Mouse (Mus musculus) lung, postnatal 4 days (tissue): ENCODE data around the gene Marc2.

Source experiments
- DNase-seq, 2 experiments: peaks; one replicate each; pipeline ENCODE4 v3.0.0; 2021

Marc2 gene

DNA sequence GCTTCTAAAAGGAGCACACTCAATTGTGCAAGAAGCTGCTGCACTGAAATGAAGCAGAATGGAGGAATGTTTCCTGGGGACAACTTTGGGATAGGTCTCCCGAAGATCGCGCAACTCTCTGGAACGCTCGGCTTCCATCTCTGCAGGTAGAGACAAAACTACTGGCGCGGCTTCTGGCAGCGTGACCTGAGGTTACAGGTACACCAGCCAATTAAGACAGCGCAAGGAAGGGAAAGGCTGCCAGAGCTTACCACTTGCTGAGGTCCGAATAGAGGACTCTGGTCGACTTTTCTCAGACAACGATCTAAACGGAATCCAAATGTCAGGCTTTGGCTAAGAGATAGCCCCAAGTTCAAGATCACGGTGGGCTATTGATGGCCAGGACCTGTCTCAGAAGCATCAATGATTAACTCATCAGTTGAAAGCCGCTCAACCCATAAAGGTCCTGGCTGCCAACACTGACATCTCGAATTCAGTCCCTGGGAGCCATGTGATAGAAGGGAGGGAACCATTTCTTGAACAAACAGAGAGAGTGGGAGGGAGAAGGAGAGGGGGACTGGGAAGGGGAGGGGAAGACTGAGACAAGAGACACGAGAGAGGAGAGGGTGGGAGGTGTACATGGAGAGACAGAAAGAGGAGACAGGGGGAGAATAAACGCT lies at the start of gene Marc2:
TSS of gene Marc2 (minus strand) at position 360 of the 659 bp plus-strand sequence.
- no peak for DNase-seq

DNA sequence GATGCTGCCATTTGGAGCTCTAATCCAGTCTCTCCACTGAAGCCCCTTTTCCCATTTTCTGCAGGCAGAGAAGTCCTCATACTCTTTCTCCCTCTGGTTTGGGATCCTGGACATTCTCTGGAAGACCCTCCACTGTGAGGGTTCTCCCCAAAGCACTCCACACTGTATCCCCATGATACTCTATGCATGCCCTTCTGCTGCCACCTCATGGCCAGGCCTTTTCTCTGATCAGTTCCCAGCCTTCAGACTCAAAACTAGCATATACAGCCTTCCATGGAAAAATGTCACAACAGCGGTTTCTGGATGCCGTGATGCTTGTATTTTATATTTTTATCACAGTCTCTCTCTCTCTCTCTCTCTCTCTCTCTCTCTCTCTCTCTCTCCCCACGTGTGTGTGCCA lies 45.7 kb upstream of the Marc2 start:
- no peak for DNase-seq

DNA sequence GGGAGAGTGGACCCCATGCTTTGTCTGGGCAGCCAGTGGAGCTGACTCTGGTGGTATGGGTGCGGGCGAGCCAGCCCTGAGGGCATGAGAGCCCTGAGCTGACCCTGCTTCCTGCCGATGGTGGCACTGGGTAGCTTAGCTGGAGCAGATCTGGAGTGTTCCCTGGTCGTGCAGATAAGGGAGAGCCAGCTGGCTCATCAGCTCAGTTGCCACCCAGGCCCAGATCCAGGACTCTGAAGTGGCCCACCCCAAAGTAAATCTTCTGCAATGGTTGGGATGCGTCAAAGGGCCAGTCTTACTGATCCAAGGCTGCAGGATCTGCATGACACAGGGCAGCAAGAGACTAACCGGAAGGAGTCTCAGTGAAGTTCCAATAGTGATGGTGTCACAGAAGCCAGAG lies 43.2 kb upstream of the Marc2 start:
- DNase-seq = no peak

DNA sequence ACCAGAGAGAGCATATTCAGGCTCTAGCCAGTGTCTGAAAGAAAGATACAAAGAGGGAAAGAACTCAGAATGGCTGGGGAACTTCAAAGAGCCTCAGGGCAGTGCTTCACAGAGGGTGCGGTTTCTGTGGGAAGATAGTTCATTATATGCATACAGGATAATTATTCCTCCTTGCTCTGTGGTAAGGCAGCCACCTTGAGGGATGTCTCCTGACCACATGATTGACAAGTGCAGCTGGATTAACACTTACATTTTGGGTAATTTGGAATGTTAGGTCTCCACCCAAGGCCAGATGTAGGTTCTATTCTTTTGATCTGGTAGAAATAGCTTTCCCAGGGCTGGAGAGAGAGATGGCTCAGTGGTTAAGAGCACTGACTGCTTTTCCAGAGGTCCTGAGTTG lies 39.9 kb upstream of the Marc2 start:
- DNase-seq = no peak

DNA sequence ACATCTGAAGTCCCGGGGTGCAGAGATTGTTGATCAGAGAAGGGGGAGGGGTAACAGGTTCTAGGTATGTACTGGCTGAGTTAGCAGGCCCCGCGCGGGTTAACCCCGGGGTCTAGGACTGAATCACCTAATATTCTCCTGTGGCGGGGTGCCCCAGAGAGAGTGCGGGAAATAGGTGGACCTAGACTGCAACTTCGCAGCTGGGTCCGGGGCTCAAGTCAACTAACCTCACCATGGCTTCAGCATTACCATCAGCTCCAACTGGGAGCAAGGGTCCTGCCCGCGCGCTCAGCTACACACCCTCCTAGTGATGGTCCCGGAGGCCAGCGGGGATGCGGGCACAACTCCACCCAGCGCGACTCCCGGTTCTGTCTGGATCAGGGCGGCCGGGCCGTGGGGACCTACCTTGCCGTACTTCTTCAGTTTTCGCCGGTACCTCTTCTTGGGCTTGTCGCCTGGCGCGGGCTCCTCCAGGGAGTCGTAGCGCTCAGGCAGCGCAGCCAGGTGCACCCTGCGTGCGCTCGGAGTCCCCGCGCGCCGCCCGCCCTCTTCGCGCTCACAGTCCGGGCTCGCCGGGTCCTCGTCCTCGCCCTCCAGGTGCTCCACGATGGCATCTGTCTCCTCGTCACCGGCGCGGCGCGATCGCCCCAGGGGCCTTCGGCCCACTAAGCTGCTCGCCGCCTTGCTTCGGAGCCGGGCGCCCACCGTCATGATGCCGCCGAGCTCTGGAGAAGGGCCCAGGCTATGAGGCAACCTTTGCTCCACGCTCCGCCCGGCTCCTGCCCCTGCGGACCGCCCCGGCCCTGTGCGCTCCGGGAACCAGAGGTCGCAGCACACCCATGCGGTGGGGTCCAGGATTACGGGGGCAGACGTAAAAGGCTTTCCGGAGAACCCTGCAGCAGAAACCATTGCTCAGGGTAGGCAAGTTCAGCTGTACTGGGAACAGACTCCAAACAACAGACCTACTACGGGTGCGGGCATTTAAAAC lies 36.3 kb upstream of the Marc2 start, which contains the start of gene C130074G19Rik:
TSS of gene C130074G19Rik (minus strand) at position 938 of the 988 bp plus-strand sequence.
- peak; percentile 88 for DNase-seq

DNA sequence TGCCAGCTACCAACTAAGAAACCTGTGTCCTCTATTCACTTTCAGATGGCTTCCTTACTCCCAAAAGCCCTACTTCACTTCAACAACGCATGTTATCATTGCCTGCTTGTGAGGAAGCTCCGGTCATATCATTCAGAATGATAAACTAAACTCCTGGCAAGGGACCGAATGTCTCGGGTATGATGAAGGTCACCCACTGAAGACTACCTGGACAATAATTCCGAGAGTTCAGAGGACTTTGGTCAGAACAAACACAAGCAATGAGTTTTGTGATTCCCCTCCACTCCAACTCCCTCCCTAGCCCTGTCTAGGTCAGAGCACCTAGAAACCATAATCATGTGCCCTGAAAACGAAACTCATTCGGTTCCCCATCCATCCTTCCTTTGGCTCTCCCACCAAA lies 35.6 kb upstream of the Marc2 start:
- DNase-seq = no peak

DNA sequence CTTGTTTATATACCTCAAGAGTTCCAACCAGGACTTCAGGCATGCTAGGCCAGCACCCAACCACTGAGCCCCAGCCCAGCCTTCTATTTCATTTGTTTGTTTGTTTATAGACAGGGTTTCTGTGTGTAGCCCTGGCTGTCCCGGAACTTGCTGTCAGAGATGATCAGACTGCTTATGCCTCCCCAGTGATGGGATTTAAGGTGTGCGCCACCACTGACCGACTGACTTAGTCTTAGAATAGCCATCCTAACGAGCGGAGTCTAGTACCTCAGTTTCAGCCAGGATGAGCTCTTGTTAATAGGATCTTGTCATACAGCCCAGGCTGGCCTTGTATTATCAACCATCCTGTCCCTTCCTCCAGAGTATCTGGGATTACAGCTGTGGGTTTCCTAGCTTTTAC lies 35.0 kb upstream of the Marc2 start:
- no peak for DNase-seq

DNA sequence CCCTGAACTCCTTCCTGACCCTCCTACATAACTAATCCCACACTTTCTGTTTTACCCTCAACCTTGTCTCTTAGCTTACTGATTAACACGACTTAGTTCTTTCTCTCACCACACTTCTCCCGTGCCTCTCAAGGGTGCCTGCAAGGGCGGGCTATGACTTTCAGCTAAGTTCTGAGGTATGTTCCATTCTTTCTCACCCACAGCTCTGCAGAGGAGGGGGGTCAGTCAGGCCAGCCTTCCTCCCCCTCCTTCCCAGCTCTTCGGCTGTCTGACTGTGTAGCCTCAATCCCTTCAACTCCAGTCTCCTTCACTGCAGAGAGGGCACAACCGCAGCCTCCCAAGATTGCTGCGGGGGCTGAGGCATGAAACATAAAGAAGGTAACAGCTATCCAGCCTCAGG lies 32.6 kb upstream of the Marc2 start:
- no peak for DNase-seq

DNA sequence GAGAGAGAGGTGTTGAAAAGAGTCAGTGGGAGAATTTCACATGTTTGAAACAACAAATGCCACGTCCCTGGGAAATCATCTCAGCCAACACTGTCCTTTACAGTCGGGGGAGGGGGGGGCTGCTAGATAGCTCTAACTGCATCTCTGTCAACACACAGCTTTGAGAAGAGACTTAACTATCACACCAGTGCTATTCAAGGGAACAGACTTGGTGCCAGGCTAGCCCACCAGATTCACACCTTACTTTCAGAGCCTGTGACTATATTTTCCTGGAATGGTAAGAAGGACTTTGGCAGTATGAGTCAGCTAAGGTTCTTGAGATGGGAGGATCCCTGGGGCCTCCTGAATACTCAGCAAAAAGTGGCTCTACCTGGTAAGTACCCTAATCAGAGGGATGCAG lies 31.1 kb upstream of the Marc2 start:
- no peak for DNase-seq

DNA sequence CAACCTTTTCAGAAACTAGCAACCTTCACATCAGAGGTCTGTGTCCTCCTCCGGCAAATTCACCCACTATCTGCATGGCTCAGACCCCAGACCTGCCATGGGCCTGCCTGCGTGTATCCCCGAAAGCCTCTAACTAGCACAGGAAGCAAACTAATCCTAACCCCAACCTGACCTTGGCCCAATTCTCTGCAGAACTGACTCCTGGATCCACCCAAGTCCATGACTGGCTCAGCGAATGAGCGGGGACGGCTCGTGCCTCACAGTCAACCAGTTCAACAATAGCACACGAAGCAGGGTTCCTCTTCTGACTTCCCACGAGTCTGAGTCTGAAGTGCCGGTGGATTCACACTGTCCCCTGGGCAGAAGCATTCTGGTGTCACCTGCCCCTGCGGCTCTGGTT lies 27.7 kb upstream of the Marc2 start:
- DNase-seq = no peak

DNA sequence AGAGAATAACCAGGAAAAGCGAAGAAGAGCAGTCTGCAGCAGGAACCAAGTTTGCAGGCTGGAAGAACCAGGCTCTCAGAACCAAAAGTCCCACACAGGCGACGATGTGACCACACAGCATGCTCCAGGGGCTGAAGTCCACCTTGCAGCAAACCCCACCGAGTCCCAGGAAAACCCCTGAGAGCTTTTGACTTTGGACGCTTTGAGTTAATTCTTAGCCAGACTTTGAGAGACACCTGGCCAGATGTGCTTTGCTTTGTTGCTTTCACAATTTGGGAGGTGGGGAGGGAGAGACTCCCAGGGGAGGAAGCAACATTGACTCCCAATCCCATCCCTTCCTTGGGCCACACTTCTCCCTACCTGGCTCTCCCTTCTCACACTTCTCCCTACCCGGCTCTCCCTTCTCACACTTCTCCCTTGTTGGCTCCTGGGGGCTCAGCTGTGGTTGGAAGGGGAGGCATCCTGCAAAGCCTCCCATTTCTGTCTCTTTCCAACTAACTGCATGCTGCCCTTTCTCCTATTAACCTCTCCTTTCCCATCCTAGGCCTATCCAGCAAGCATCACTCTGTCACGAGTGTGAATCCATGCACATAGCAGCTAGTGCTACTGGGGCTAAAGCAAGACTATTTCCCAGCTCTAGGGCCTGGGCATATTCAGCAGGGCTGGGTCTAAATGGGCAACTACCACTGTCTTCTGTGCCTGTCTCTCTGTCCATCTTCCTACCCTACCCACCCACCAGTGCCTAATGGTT lies 26.0 kb upstream of the Marc2 start:
- DNase-seq = no peak

DNA sequence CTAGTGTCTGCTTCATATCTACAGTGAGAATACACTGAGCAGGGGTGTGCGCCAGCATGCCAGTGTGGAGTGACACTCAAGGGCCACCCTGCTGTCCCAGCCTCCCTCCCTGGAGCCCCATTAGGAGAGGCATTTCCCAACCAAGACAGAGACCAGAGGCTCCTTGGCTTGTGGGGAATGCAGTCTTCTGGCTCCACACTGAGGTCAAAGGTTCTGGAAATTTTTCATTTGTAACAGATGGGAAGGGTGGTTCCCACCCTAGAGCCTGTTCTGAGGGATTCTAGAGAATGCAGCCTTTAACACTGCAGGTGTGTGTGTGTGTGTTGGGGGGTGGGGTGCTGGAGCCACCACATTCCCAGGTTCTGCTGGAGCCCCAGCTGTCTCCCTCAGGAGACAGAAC lies 25.3 kb upstream of the Marc2 start:
- DNase-seq = peak; percentile 34 to 69

DNA sequence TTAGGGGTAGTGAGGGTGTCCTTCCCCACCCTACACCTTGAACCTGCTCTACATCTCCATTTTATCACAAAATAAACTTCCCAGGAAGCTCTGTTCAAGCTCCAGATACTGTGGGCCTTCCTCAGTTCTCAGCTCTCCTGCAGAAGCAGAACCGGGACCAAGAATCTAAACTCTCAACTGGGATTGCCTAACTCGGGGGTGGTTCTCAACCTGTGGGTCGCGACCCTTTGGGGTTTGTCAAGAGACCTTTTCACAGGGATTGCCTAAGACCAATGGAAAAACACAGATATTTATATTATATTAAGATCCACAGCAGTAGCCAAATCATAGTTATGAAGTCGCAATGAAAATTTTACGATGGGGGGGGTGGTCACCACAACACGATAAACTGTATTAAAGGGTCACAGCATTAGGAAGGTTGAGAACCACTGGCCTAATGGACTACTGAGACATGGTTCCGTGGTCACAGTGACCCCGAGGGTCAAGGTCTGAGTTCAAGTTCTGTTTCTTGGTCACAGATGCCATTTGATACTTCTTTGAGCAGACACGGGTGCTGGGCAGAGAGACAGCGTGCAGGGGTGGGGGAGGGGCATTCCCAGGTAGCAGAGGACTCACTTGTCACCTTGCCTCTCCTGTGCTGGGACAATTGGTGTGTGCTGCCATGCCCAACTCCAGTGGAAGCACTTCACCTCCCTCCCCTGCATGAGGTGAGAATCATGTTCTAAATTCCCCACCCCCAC lies 24.6 kb upstream of the Marc2 start:
- DNase-seq = no peak

DNA sequence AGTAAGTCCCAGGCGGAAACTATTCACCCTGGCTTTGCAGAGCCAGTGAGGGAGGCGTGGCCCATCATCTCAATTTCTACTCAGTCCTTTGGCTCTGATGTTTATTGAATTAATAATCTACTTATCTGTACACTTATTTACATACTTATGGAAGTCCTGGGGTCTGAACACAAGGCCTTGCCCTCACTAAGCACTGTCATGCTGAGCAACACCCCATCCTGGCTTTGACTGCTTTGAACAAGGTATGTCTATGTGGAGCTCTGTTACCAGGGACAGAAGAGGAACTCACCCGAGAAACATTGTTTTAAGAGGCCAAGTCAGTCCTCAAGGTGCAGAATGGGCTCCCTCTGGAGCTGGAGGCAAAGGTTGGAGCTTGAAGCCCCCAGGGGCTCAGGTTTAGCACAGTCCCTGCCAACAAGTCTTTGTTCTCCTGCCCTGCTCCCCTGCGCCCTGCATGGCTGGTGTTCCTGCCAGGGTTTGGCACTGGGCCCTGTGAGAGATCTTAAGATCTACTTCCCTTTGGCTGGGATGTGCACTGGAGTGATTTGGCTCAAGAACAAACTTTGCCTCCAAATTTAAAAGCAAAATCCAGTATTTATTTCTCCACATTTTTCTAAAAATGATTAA lies 23.8 kb upstream of the Marc2 start:
- peak; percentile 70 to 75 for DNase-seq

DNA sequence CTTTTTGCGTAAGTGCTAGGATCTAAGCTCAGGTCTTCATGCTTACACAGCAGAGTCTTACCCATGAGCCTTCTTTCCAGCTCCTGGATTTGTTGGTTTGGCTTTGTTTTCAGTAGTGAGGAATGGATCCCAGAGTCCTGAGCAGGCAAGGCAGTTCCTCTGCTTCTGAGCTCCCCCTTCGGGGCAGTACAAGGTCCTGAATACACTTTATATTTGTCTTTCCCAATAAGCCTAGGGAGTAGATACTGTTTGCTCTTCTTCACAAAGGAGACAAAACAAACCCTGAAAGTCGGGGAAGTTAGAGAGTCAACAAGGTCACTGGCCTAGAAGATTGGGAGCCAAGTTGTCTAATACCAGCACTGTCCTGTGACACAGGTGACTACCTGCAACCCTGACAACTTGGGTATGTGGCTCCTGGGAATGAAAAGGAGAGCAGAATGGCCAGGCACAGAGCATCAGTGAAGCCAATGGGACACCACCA lies 21.4 kb upstream of the Marc2 start:
- no peak for DNase-seq

DNA sequence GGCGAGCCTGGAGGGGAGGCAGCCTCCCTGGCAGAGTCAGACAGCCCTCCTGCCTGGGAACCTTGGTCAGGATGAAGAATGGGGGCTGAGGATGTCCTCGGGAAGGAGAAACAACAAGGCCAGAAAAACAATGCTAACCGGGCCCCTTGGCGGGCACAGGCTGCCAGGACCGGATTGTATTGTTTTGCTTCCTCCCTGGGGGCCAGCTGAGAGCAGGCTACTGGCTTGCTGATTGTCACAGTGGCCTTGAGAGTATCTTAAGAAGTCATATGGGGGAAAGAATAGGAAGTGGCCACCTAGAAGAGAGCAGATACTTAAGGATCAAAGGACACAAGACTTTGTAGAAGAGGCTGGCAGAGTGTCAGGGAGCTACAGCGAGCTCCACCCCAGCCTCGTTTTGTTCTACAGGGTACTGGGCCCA lies 18.1 kb upstream of the Marc2 start:
- DNase-seq = peak; percentile 60 to 83

DNA sequence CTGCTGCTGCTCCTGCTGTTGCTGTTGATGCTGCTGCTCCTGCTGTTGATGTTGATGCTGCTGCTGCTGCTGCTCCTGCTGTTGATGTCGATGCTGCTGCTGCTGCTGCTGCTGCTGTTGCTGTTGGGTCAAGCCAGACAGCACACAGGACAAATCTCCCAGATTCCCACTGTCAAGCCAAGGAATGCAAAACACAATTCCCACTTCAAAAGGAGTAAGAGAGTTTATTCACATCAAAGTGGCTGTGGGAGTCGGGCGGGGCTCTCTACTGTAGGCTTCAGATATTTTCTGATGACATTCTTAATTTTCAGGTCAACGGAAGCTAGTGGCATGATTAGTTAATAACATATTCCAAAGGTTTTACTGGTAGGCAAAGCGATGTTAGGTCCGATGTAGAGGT lies 16.4 kb upstream of the Marc2 start:
- no peak for DNase-seq

DNA sequence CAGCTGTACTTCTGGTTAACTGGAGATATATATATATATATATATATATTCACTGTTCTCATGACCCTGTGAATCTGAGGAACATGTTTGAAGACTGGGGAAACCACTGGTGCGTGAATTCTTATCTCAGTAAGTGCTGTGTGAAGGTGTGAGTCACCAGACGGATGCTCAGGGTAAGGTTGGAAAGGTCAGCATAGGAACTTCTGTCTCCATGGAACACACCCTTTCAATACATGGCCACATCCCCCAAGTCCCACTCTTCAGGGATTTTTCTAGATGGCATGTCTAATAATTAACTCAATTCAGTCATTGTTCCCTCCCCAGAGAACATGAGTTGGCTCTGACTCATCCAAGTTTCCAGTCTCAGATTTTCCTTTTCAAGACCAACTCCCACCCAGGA lies 15.3 kb upstream of the Marc2 start:
- DNase-seq = no peak

DNA sequence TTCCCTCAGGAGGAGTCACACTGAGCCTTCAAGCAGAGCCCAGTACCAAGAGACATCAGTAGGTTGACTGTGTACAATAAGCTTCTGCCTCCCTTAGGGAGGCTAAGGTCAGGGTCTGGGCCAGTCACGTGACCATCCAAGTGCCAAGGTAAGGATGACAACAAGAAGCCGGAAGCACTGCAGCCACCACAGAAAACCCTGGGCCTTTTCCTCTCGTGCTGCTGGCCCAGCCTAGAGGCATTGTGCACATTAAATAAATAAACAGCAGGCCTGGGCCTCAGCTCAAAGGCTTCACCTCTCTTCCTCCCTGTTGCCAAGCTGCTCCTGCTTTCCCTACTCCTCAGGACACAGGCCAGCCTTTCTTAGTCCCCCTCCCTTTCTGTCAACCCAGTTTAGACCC lies 14.0 kb upstream of the Marc2 start:
- peak; percentile 56 to 83 for DNase-seq

DNA sequence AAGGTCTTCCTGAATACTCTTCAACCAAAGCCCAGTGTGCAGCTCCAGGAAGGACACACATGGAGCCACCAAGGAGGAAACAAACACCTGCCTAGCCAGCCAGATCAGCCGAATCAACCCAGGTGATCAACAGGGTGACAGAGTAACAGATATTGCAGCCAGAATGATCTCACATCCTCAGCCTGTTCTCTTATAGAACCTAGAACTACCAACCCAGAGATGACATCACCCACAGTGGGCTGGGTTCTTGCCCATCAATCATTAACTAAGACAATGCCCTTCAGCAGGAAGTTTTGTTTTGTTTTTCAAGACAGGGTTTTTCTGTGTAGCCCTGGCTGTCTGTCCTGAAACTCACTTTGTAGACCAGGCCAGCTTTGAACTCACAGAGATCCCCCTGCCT lies 12.0 kb upstream of the Marc2 start:
- no peak for DNase-seq

DNA sequence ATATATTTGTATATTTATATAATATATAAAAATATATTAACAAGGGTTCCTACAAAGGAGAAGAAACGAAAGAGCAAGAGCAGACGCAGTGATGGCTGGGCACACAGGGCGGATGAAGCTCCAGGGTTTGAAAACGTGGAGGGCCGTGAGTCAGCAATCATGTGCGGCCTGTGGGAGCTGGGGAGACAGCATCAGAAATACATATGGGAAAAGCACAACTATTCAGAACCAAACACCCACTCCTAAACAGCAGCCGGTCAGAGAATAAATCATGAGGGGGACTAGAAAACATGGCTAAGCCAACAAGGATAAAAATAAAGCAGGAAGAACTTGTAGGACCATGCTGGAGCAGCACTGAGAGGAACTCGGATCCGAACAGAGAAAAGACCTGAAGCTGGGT lies 11.0 kb upstream of the Marc2 start:
- no peak for DNase-seq

DNA sequence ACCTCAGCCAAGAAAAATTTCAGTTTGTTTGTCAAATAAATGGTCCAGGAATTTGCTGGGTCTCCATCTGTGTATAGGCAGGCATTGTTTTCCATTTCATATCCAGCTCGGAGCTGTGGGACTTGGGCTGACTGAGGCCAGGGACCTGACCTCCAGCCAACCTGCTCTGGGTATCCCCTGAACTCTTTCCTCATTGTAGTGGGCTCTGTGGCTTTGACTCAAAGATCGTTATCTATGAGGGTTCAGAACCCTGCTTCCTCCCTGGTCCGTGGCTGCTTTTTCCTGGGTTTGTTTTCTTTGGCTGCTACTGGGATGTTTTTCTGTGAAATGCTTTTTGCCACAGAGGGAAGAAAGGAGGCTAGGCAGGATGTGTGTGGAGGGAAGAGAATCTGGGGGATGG lies 7.7 kb upstream of the Marc2 start:
- no peak for DNase-seq
